Mouse (Mus musculus) embryonic stem cell, embryonic (primary cell): ENCODE measurements around the gene Ppm1l.
"Not testable (repeated sequence)": the region's sequence is repeated elsewhere in the genome, so short reads cannot be mapped to it uniquely, and the experiment has no call there.

Experiments used
- CTCF ChIA-PET, 4 experiments: fragments of 300-600 bp in 2 of 4; fragments of 350-600 bp in 2 of 4; sonication (Branson Sonifier 250); formaldehyde crosslinking; loops; one replicate each; lab custom pipeline; 2022; ENCODE audit warnings: inconsistent platforms in 2 of 4; lab: Charles Lee
- POLR2A ChIA-PET, 4 experiments: fragments of 300-600 bp in 2 of 4; fragments of 350-600 bp in 2 of 4; sonication (Branson Sonifier 250); formaldehyde crosslinking; loops; one replicate each; lab custom pipeline; 2022; ENCODE audit warnings: antibody characterized with exemption in 4 of 4, inconsistent platforms in 1 of 4; lab: Charles Lee

The Ppm1l gene

GRCm38 (mm10) chr3:69356781-69357180 is 40.1 kb downstream of the Ppm1l start:
- POLR2A ChIA-PET: interaction anchor here in 2 of 4 experiments (0.6 to 1.2 kb wide), 2 partner anchors 12 to 133 kb away, joined by 3 read pairs; no protein-coding TSS in a partner anchor
- CTCF ChIA-PET: no interaction called here

GRCm38 (mm10) chr3:69357897-69358619 is 41.4 kb downstream of the Ppm1l start:
- ChIA-PET POLR2A (no interaction called here), CTCF (no interaction called here)

GRCm38 (mm10) chr3:69358620-69358964 is 41.9 kb downstream of the Ppm1l start:
- POLR2A ChIA-PET: interaction anchor here in 1 of 4 experiments (0.9 kb wide), 1 partner anchor 42 kb away, joined by 3 read pairs; the partner anchor contains the start of gene Ppm1l
- CTCF ChIA-PET: no interaction called here

- CTCF ChIA-PET: interaction anchor here in 1 of 4 experiments (1.4 kb wide), 1 partner anchor 9 kb away, joined by 4 read pairs; no protein-coding TSS in a partner anchor
Observed at GRCm38 (mm10) chr3:69360263-69360895, 43.7 kb downstream of the Ppm1l start.

GRCm38 (mm10) chr3:69361487-69362349 is 45.1 kb downstream of the Ppm1l start:
- CTCF ChIA-PET: interaction anchor here in 1 of 4 experiments (1.2 kb wide), 1 partner anchor 47 kb away, joined by 3 read pairs; no protein-coding TSS in a partner anchor
- POLR2A ChIA-PET: interaction anchor here in 2 of 4 experiments (0.6 to 1.0 kb wide), 3 partner anchors 10 to 644 kb away, joined by 3 to 4 read pairs (median 3); partner anchors contain the start of gene Ppm1l (in 1 of the 2)

More at GRCm38 (mm10) chr3:69360263-69360895, 43.7 kb downstream of the Ppm1l start:
- POLR2A ChIA-PET: interaction anchor here in 1 of 4 experiments (0.6 to 1.0 kb wide), 2 partner anchors 18 to 188 kb away, joined by 3 to 4 read pairs; no protein-coding TSS in a partner anchor

GRCm38 (mm10) chr3:69362350-69362790 is 45.7 kb downstream of the Ppm1l start:
- ChIA-PET POLR2A (interaction anchor here in 1 of 4 experiments (0.6 to 1.4 kb wide), 3 partner anchors 9 to 645 kb away, joined by 3 to 4 read pairs (median 4); no protein-coding TSS in a partner anchor), CTCF (interaction anchor here in 1 of 4 experiments (1.2 kb wide), 1 partner anchor 46 kb away, joined by 3 read pairs; no protein-coding TSS in a partner anchor)

GRCm38 (mm10) chr3:69362906-69363305 is 46.2 kb downstream of the Ppm1l start:
- ChIA-PET POLR2A (interaction anchor here in 1 of 4 experiments (0.6 to 1.4 kb wide), 3 partner anchors 9 to 1866 kb away, joined by 3 to 4 read pairs (median 3); no protein-coding TSS in a partner anchor), CTCF (no interaction called here)

GRCm38 (mm10) chr3:69364151-69364550 is 47.5 kb downstream of the Ppm1l start:
- POLR2A ChIA-PET: no interaction called here
- CTCF ChIA-PET: no interaction called here

- POLR2A ChIA-PET: interaction anchor here in 2 of 4 experiments (0.6 to 2.0 kb wide), 8 partner anchors 11 to 241 kb away, joined by 3 to 8 read pairs (median 4); partner anchors contain the start of genes Ppm1l (in 2 of the 2) and Kpna4 (in 1 of the 2)
- CTCF ChIA-PET: interaction anchor here in 2 of 4 experiments (0.6 to 1.1 kb wide), 3 partner anchors 215 to 493 kb away, joined by 3 to 4 read pairs (median 3); no protein-coding TSS in a partner anchor
Observed at GRCm38 (mm10) chr3:69367916-69368315, 51.3 kb downstream of the Ppm1l start.

GRCm38 (mm10) chr3:69372731-69373130 is 56.1 kb downstream of the Ppm1l start:
- CTCF ChIA-PET: interaction anchor here in 1 of 4 experiments (0.7 to 1.2 kb wide), 2 partner anchors 134 to 300 kb away, joined by 3 to 4 read pairs; no protein-coding TSS in a partner anchor
- POLR2A ChIA-PET: no interaction called here

- ChIA-PET CTCF (no interaction called here), POLR2A (interaction anchor here in 2 of 4 experiments (0.7 to 1.4 kb wide), 2 partner anchors 8 to 21 kb away, joined by 3 to 5 read pairs; no protein-coding TSS in a partner anchor)
Observed at GRCm38 (mm10) chr3:69373544-69374306, 57.1 kb downstream of the Ppm1l start.

GRCm38 (mm10) chr3:69374538-69374937 is 57.9 kb downstream of the Ppm1l start:
- ChIA-PET CTCF (interaction anchor here in 2 of 4 experiments (0.6 to 1.2 kb wide), 3 partner anchors 34 to 790 kb away, joined by 3 to 6 read pairs (median 4); no protein-coding TSS in a partner anchor), POLR2A (interaction anchor here in 3 of 4 experiments (0.8 to 1.4 kb wide), 4 partner anchors 8 to 58 kb away, joined by 3 to 5 read pairs (median 4); partner anchors contain the start of gene Ppm1l (in 1 of the 3))

- POLR2A ChIA-PET: interaction anchor here in 3 of 4 experiments (0.8 to 1.4 kb wide), 4 partner anchors 8 to 58 kb away, joined by 3 to 5 read pairs (median 4); partner anchors contain the start of gene Ppm1l (in 1 of the 3)
- CTCF ChIA-PET: interaction anchor here in 2 of 4 experiments (0.6 to 1.2 kb wide), 2 partner anchors 33 to 415 kb away, joined by 3 to 6 read pairs; no protein-coding TSS in a partner anchor
Observed at GRCm38 (mm10) chr3:69374983-69375382, 58.3 kb downstream of the Ppm1l start.

- ChIA-PET POLR2A (no interaction called here), CTCF (no interaction called here)
Observed at GRCm38 (mm10) chr3:69381213-69381612, 64.6 kb downstream of the Ppm1l start.

- CTCF ChIA-PET: not testable (repeated sequence)
- POLR2A ChIA-PET: interaction anchor here in 1 of 4 experiments (0.7 kb wide), 2 partner anchors 79 to 206 kb away, joined by 3 read pairs; no protein-coding TSS in a partner anchor
Observed at GRCm38 (mm10) chr3:69391834-69392233, 75.2 kb downstream of the Ppm1l start.

- POLR2A ChIA-PET: interaction anchor here in 1 of 4 experiments (0.7 to 1.1 kb wide), 2 partner anchors 27 to 206 kb away, joined by 3 read pairs; no protein-coding TSS in a partner anchor
- CTCF ChIA-PET: no interaction called here
Observed at GRCm38 (mm10) chr3:69392298-69392697, 75.6 kb downstream of the Ppm1l start.
